Mouse (Mus musculus) neural tube, embryonic 15.5 days (tissue): ENCODE data around the gene Elp5. TPM values are rescaled to one million over a fixed set of nuclear protein-coding genes. Genes with fewer than 3 reads are reported as not detected.
A peak's percentile ranks its signal among the peaks of the same experiment; 100 is the strongest.

Source experiments
- ATAC-seq: fragments of 200-750 bp; cut with Nextera tagmentation; 2 replicates; pipeline ENCODE4 v1.8.0; 2017; ENCODE audit warnings: mild to moderate bottlenecking, moderate TSS enrichment, moderate library complexity; ENCODE audit not compliant: low FRiP score
- H3K27ac ChIP-seq: fragments of 300-500 bp; sonication (generic); replicated peaks from 2 replicates; pipeline ENCODE4 v1.5.1; 2015; ENCODE audit warnings: mild to moderate bottlenecking, inconsistent platforms
- H3K27me3 ChIP-seq: fragments of 300-500 bp; sonication (generic); replicated peaks from 2 replicates; pipeline ENCODE4 v1.6.1; 2015; ENCODE audit warnings: inconsistent platforms
- H3K36me3 ChIP-seq: fragments of 300-500 bp; sonication (generic); 2 replicates; pipeline ENCODE4 v1.6.1; 2015; ENCODE audit warnings: inconsistent platforms
- H3K4me1 ChIP-seq: fragments of 300-500 bp; sonication (generic); 2 replicates; pipeline ENCODE4 v1.6.1; 2015; ENCODE audit warnings: inconsistent platforms
- H3K4me2 ChIP-seq: fragments of 300-500 bp; sonication (generic); 2 replicates; pipeline ENCODE4 v1.6.1; 2015; ENCODE audit warnings: inconsistent platforms, mild to moderate bottlenecking, moderate library complexity
- H3K4me3 ChIP-seq: fragments of 300-500 bp; sonication (generic); replicated peaks from 2 replicates; pipeline ENCODE4 v1.5.1; 2015; ENCODE audit warnings: mild to moderate bottlenecking, inconsistent platforms
- H3K9ac ChIP-seq: fragments of 300-500 bp; sonication (generic); replicated peaks from 2 replicates; pipeline ENCODE4 v1.6.1; 2015; ENCODE audit warnings: mild to moderate bottlenecking, inconsistent platforms
- H3K9me3 ChIP-seq: fragments of 300-500 bp; sonication (generic); replicated peaks from 2 replicates; pipeline ENCODE4 v1.6.1; 2016; ENCODE audit warnings: inconsistent platforms
- WGBS: fragments of 180-500 bp; shearing (Covaris S2); methylation state at CpG from one replicate; pipeline ENCODE4 v1.1.7; 2015; ENCODE audit warnings: mixed read lengths; 5-methylcytosine and 5-hydroxymethylcytosine counted together
- polyA plus RNA-seq: library from polyadenylated mRNA; unstranded; fragments of >200 nt; fragmentation: Nextera tagmentation; extraction: Ambion mirVana; gene quantifications from 2 replicates; pipeline ENCODE4 v1.2.1, GENCODE M21; 2015

Elp5 gene
- polyA plus RNA-seq, result 159 and 167 TPM in 2 replicates

- no peak for ATAC-seq
- H3K4me1 ChIP-seq, result peaks cover 33% of the 10 kb centered on the region
- peaks cover 33% of the 10 kb centered on the region for H3K36me3 ChIP-seq
- no peaks in the 10 kb centered on the region for H3K27me3 ChIP-seq
- 65% methylated on average over 8 of the region's 8 CpGs for WGBS
- peak within 1 kb of the TSS; percentile 100 for H3K27ac ChIP-seq
- H3K9me3 ChIP-seq, result no peaks in the 10 kb centered on the region
- H3K9ac ChIP-seq, result peak within 1 kb of the TSS; percentile 99
- H3K4me3 ChIP-seq, result peak within 1 kb of the TSS; percentile 97
- H3K4me2 ChIP-seq, result peak within 1 kb of the TSS; percentile 90
Observed at GRCm38 (mm10) chr11:69982225-69982624, at the start of gene Elp5. Gene Elp5, minus strand, starts transcription at chr11:69982517.

- Histone ChIP-seq H3K4me1 (peaks cover 45% of the 10 kb centered on the region), H3K9ac (no peak overlapping the region), H3K4me3 (no peak overlapping the region), H3K27ac (no peak overlapping the region), H3K9me3 (no peaks in the 10 kb centered on the region), H3K4me2 (no peak overlapping the region), H3K27me3 (no peaks in the 10 kb centered on the region), H3K36me3 (peaks cover 47% of the 10 kb centered on the region)
- WGBS, result 97% methylated on average over 11 of the region's 11 CpGs
- no peak for ATAC-seq
Observed at GRCm38 (mm10) chr11:70031321-70031670, 49.0 kb upstream of the Elp5 start.

GRCm38 (mm10) chr11:70030651-70031320 is 48.5 kb upstream of the Elp5 start:
- peak overlapping the region; percentile 67 for H3K4me2 ChIP-seq
- H3K9me3 ChIP-seq, result no peaks in the 10 kb centered on the region
- ATAC-seq, result no peak
- no peaks in the 10 kb centered on the region for H3K27me3 ChIP-seq
- 88% methylated on average over 28 of the region's 28 CpGs for WGBS
- peaks cover 50% of the 10 kb centered on the region for H3K4me1 ChIP-seq
- peak overlapping the region; percentile 37; the same call in 1 of the 2 replicates for H3K4me3 ChIP-seq
- peak overlapping the region; percentile 46; the same call in 1 of the 2 replicates for H3K9ac ChIP-seq
- H3K27ac ChIP-seq, result peak overlapping the region; percentile 96
- H3K36me3 ChIP-seq, result peaks cover 45% of the 10 kb centered on the region

- peak overlapping the region; percentile 96 for H3K27ac ChIP-seq
- H3K4me2 ChIP-seq, result peak overlapping the region; percentile 67
- H3K9me3 ChIP-seq, result no peaks in the 10 kb centered on the region
- H3K4me1 ChIP-seq, result peaks cover 58% of the 10 kb centered on the region
- 20% methylated on average over 11 of the region's 11 CpGs for WGBS
- peak; percentile 49 for ATAC-seq
- H3K4me3 ChIP-seq, result peak overlapping the region; percentile 37
- H3K36me3 ChIP-seq, result peaks cover 42% of the 10 kb centered on the region
- no peaks in the 10 kb centered on the region for H3K27me3 ChIP-seq
- H3K9ac ChIP-seq, result peak overlapping the region; percentile 46
Observed at GRCm38 (mm10) chr11:70029829-70030550, 47.7 kb upstream of the Elp5 start.

- peak overlapping the region; percentile 37 for H3K4me3 ChIP-seq
- peak overlapping the region; percentile 46 for H3K9ac ChIP-seq
- peak; percentile 91 for ATAC-seq
- peak overlapping the region; percentile 96 for H3K27ac ChIP-seq
- H3K36me3 ChIP-seq, result peaks cover 37% of the 10 kb centered on the region
- no peaks in the 10 kb centered on the region for H3K27me3 ChIP-seq
- H3K4me2 ChIP-seq, result peak overlapping the region; percentile 67
- no peaks in the 10 kb centered on the region for H3K9me3 ChIP-seq
- peaks cover 65% of the 10 kb centered on the region for H3K4me1 ChIP-seq
- WGBS, result under 1% methylated on average over 20 of the region's 20 CpGs
Observed at GRCm38 (mm10) chr11:70029130-70029801, 46.9 kb upstream of the Elp5 start.

GRCm38 (mm10) chr11:70028401-70029129 is 46.2 kb upstream of the Elp5 start:
- Histone ChIP-seq H3K4me1 (peaks cover 71% of the 10 kb centered on the region), H3K4me2 (peak overlapping the region; percentile 67), H3K9me3 (no peaks in the 10 kb centered on the region), H3K9ac (peak overlapping the region; percentile 46), H3K27me3 (no peaks in the 10 kb centered on the region), H3K27ac (peak overlapping the region; percentile 96), H3K4me3 (peak overlapping the region; percentile 37), H3K36me3 (peaks cover 33% of the 10 kb centered on the region)
- peak; percentile 26 for ATAC-seq
- 20% methylated on average over 12 of the region's 12 CpGs for WGBS

GRCm38 (mm10) chr11:70027397-70027796 is 45.1 kb upstream of the Elp5 start:
- Histone ChIP-seq H3K4me1 (peaks cover 82% of the 10 kb centered on the region), H3K27me3 (no peaks in the 10 kb centered on the region), H3K36me3 (peaks cover 21% of the 10 kb centered on the region), H3K27ac (peak overlapping the region; percentile 96), H3K4me2 (peak overlapping the region; percentile 67), H3K4me3 (peak overlapping the region; percentile 30; the same call in 1 of the 2 replicates), H3K9ac (peak overlapping the region; percentile 36), H3K9me3 (no peaks in the 10 kb centered on the region)
- ATAC-seq, result no peak
- WGBS, result 42% methylated on average over 9 of the region's 9 CpGs

- peak overlapping the region; percentile 67 for H3K4me2 ChIP-seq
- peaks cover 14% of the 10 kb centered on the region for H3K36me3 ChIP-seq
- H3K9ac ChIP-seq, result peak overlapping the region; percentile 44; the same call in 1 of the 2 replicates
- peak overlapping the region; percentile 30 for H3K4me3 ChIP-seq
- H3K27ac ChIP-seq, result peak overlapping the region; percentile 96
- H3K27me3 ChIP-seq, result no peaks in the 10 kb centered on the region
- no peak for ATAC-seq
- WGBS, result 1% methylated on average over 19 of the region's 19 CpGs
- H3K9me3 ChIP-seq, result no peaks in the 10 kb centered on the region
- peaks cover 89% of the 10 kb centered on the region for H3K4me1 ChIP-seq
Observed at GRCm38 (mm10) chr11:70026689-70027088, 44.4 kb upstream of the Elp5 start.

GRCm38 (mm10) chr11:70024151-70024514 is 41.8 kb upstream of the Elp5 start:
- Histone ChIP-seq H3K4me2 (peak overlapping the region; percentile 69), H3K27ac (peak overlapping the region; percentile 58; the same call in 1 of the 2 replicates), H3K9me3 (no peaks in the 10 kb centered on the region), H3K4me3 (peak overlapping the region; percentile 42), H3K9ac (peak overlapping the region; percentile 54), H3K36me3 (no peaks in the 10 kb centered on the region), H3K4me1 (peaks cover 93% of the 10 kb centered on the region), H3K27me3 (no peaks in the 10 kb centered on the region)
- WGBS, result 12% methylated on average over 6 of the region's 6 CpGs
- no peak for ATAC-seq

- Histone ChIP-seq H3K36me3 (no peaks in the 10 kb centered on the region), H3K4me3 (peak overlapping the region; percentile 42), H3K4me2 (peak overlapping the region; percentile 69), H3K9me3 (no peaks in the 10 kb centered on the region), H3K27me3 (no peaks in the 10 kb centered on the region), H3K27ac (peak overlapping the region; percentile 58; the same call in 1 of the 2 replicates), H3K4me1 (peaks cover 93% of the 10 kb centered on the region), H3K9ac (peak overlapping the region; percentile 54)
- no peak for ATAC-seq
- WGBS, result 5% methylated on average over 23 of the region's 29 CpGs
Observed at GRCm38 (mm10) chr11:70023481-70024150, 41.3 kb upstream of the Elp5 start.
